Mouse (Mus musculus): ENCODE measurements at regions not wholly inside any gene's neighbourhood (a gene's known extent, or its start where the extent isn't known, plus 50 kb on each side); places are given as distances from the start of the nearest gene placed in this dataset.

- peaks cover 0 to under 1% of the 10 kb centered on the region in 2 experiments; a peak in 1 of 4 replicates for H3K4me1 ChIP-seq (ENCODE audit: control insufficient read depth in 1 of 2, insufficient read depth in 2 of 2, low read length in 2 of 2)
- H3K4me3 ChIP-seq (ENCODE audit: control insufficient read depth in 1 of 2, insufficient read depth in 1 of 2, low read depth in 2 of 2, low read length in 2 of 2): no peak overlapping the region
- no peaks in the 10 kb centered on the region for H3K27me3 ChIP-seq (ENCODE audit: control insufficient read depth in 1 of 2, insufficient read depth in 2 of 2, low read length in 2 of 2)
- no peak for DNase-seq (ENCODE audit: low read depth, low spot score)
- no peak overlapping the region for H3K27ac ChIP-seq (ENCODE audit: control insufficient read depth, low read depth, low read length)
- no peaks in the 10 kb centered on the region for H3K36me3 ChIP-seq (ENCODE audit: control insufficient read depth in 1 of 2, insufficient read depth in 2 of 2, low read length in 2 of 2)
- no peaks in the 10 kb centered on the region for H3K9me3 ChIP-seq (replicated peaks; ENCODE audit: insufficient read depth, low read length)
- no peaks in the 10 kb centered on the region for H3K79me2 ChIP-seq (ENCODE audit: control insufficient read depth, insufficient read depth, low read length, poor library complexity)
- no peak for TF ChIP-seq MXI1 (IDR thresholded peaks at IDR 0.05; ENCODE audit: low read depth, low read length)
- TF ChIP-seq USF1 (IDR thresholded peaks at IDR 0.05; ENCODE audit: low read depth, low read length): no peak
- TF ChIP-seq POLR2AphosphoS2 (IDR thresholded peaks at IDR 0.05; ENCODE audit: low read length): no peak
- TF ChIP-seq CHD1 (IDR thresholded peaks at IDR 0.05; ENCODE audit: low read depth, low read length): no peak
- TF ChIP-seq ELF1 (IDR thresholded peaks at IDR 0.05; ENCODE audit: low read depth, low read length): no peak
- TF ChIP-seq GATA1 (IDR thresholded peaks at IDR 0.05; ENCODE audit: low read depth, low read length): no peak
- TF ChIP-seq ETS1 (IDR thresholded peaks at IDR 0.05; ENCODE audit: low read depth, low read length): no peak
- no peak for TF ChIP-seq BHLHE40 (IDR thresholded peaks at IDR 0.05; ENCODE audit: borderline replicate concordance, low read depth, low read length)
- no peak overlapping the region for H3K9ac ChIP-seq (ENCODE audit: control insufficient read depth, low read depth, low read length, poor library complexity, severe bottlenecking)
Measured at GRCm38 (mm10) chr13:34815057-34815410, 60.1 kb upstream of the Prpf4b start.

DNA sequence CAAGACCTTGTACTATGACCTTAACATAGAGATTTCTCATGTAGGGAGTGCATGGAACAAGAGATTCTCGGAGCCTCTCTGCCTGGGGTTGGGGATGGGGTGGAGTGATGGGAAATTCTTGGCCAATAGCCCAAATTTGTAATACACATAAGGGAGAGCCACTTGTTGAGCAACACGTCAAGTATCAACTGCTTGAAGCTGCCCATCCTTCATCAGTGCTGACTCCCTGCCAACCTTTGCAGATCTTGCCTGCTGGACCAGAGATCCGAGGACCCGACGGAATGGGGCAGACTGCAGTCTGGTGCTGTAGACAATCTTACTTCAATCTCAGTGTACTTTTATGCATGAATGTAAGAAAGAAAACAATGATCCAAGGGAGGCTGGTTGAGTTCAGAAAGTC is 56.9 kb upstream of the Prpf4b start:
- TF ChIP-seq KAT2A (conservative IDR thresholded peaks at IDR 0.05; ENCODE audit: low read depth, low read length) (no peak), ELF1 (IDR thresholded peaks at IDR 0.05; ENCODE audit: low read depth, low read length) (no peak)
- H3K9ac ChIP-seq (ENCODE audit: control insufficient read depth, low read depth, low read length, poor library complexity, severe bottlenecking): no peak overlapping the region
- no peak for DNase-seq (ENCODE audit: low read depth, low spot score)
- H3K4me1 ChIP-seq (ENCODE audit: control insufficient read depth in 1 of 2, insufficient read depth in 2 of 2, low read length in 2 of 2): peaks cover 5% of the 10 kb centered on the region in 2 experiments; a peak in 3 of 4 replicates
- no peak overlapping the region for H3K27ac ChIP-seq (ENCODE audit: control insufficient read depth, low read depth, low read length)
- H3K36me3 ChIP-seq (ENCODE audit: control insufficient read depth in 1 of 2, insufficient read depth in 2 of 2, low read length in 2 of 2): no peaks in the 10 kb centered on the region
- no peaks in the 10 kb centered on the region for H3K79me2 ChIP-seq (ENCODE audit: control insufficient read depth, insufficient read depth, low read length, poor library complexity)
- no peak overlapping the region for H3K4me3 ChIP-seq (ENCODE audit: control insufficient read depth in 1 of 2, insufficient read depth in 1 of 2, low read depth in 2 of 2, low read length in 2 of 2)
- H3K9me3 ChIP-seq (replicated peaks; ENCODE audit: insufficient read depth, low read length): no peaks in the 10 kb centered on the region
- H3K27me3 ChIP-seq (ENCODE audit: control insufficient read depth in 1 of 2, insufficient read depth in 2 of 2, low read length in 2 of 2): no peaks in the 10 kb centered on the region

DNA sequence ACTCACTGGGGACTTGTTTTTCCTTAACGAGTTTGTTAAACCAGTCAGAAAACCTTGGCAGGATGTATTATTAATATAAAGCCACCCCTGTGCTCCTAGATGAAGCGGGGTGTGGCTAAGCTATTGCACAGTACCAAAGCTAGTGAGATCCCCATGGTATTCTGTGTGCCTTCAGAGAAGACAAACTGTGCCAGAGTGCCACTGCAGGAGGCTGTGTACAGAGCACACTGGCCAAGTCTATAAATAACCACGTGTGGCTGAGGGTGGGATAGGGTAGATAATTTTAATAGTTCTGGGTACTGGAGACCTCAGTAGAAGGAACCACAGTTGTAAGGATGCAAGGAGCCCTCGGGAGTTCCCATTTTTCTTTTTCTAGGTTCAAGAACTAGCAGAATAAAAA is 54.7 kb upstream of the Prpf4b start:
- H3K27ac ChIP-seq (ENCODE audit: control insufficient read depth, low read depth, low read length): no peak overlapping the region
- H3K36me3 ChIP-seq (ENCODE audit: control insufficient read depth in 1 of 2, insufficient read depth in 2 of 2, low read length in 2 of 2): no peaks in the 10 kb centered on the region
- no peaks in the 10 kb centered on the region for H3K27me3 ChIP-seq (ENCODE audit: control insufficient read depth in 1 of 2, insufficient read depth in 2 of 2, low read length in 2 of 2)
- TF ChIP-seq ZMIZ1 (IDR thresholded peaks at IDR 0.05; ENCODE audit: low read depth, low read length): no peak
- TF ChIP-seq EP300 (IDR thresholded peaks at IDR 0.05; ENCODE audit: low read depth in 1 of 2, low read length in 2 of 2): peak in 1 of 2 experiments; percentile 44; a peak in 2 of 4 replicates
- TF ChIP-seq TCF12 (IDR thresholded peaks at IDR 0.05; ENCODE audit: low read depth, low read length): no peak
- TF ChIP-seq ETS1 (IDR thresholded peaks at IDR 0.05; ENCODE audit: low read depth, low read length): peak; percentile 55
- TF ChIP-seq CHD1 (IDR thresholded peaks at IDR 0.05; ENCODE audit: low read depth, low read length): no peak
- TF ChIP-seq USF1 (IDR thresholded peaks at IDR 0.05; ENCODE audit: low read depth, low read length): 0 out of 2 replicates have a peak, but pooled peaks have one; percentile 29
- TF ChIP-seq MEF2A (IDR thresholded peaks at IDR 0.05; ENCODE audit: extremely low read depth, insufficient replicate concordance, low read depth, low read length, poor library complexity, severe bottlenecking): peak; percentile 69; the same call in 1 of the 2 replicates
- H3K9me3 ChIP-seq (replicated peaks; ENCODE audit: insufficient read depth, low read length): no peaks in the 10 kb centered on the region
- H3K4me1 ChIP-seq (ENCODE audit: control insufficient read depth in 1 of 2, insufficient read depth in 2 of 2, low read length in 2 of 2): peaks cover 5% of the 10 kb centered on the region in 2 experiments
- H3K79me2 ChIP-seq (ENCODE audit: control insufficient read depth, insufficient read depth, low read length, poor library complexity): no peaks in the 10 kb centered on the region
- no peak overlapping the region for H3K4me3 ChIP-seq (ENCODE audit: control insufficient read depth in 1 of 2, insufficient read depth in 1 of 2, low read depth in 2 of 2, low read length in 2 of 2)
- no peak overlapping the region for H3K9ac ChIP-seq (ENCODE audit: control insufficient read depth, low read depth, low read length, poor library complexity, severe bottlenecking)
- DNase-seq (ENCODE audit: low read depth, low spot score): peak; percentile 42

Data from MEL (cell line).